Mouse (Mus musculus) kidney, adult 2 months (tissue): ENCODE measurements around the gene Gm5269. TPM values are rescaled to one million over a fixed set of nuclear protein-coding genes. Genes with fewer than 3 reads are reported as not detected.
A peak's percentile ranks its signal among the peaks of the same experiment; 100 is the strongest.

Experiments
- DNase-seq: peaks from one replicate; pipeline ENCODE4 v3.0.0; 2021
- H3K27ac ChIP-seq: fragments of 200-500 bp; 2 replicates; pipeline ENCODE4 v1.5.1; 2012; ENCODE audit warnings: low read depth, low read length, control low read depth, inconsistent platforms; ENCODE audit not compliant: insufficient read depth
- H3K27me3 ChIP-seq: fragments of 200-500 bp; replicated peaks from 2 replicates; pipeline ENCODE4 v1.6.1; 2012; ENCODE audit warnings: mild to moderate bottlenecking, moderate library complexity, low read length, inconsistent platforms; ENCODE audit not compliant: control insufficient read depth, insufficient read depth
- H3K36me3 ChIP-seq: fragments of 200-500 bp; 2 replicates; pipeline ENCODE4 v1.6.1; 2012; ENCODE audit warnings: mild to moderate bottlenecking, moderate library complexity, low read length, inconsistent platforms; ENCODE audit not compliant: control insufficient read depth, insufficient read depth
- H3K4me1 ChIP-seq: fragments of 200-500 bp; 2 replicates; pipeline ENCODE4 v1.6.1; 2011; ENCODE audit warnings: low read length; ENCODE audit not compliant: control insufficient read depth, insufficient read depth
- H3K4me3 ChIP-seq: fragments of 200-500 bp; 2 replicates; pipeline ENCODE4 v1.5.1; 2011; ENCODE audit warnings: mild to moderate bottlenecking, low read depth, low read length, control low read depth; ENCODE audit not compliant: insufficient read depth
- CTCF ChIP-seq: fragments of 200-500 bp; conservative IDR thresholded peaks from 2 replicates; pipeline ENCODE4 v1.5.1; 2011; ENCODE audit warnings: low read depth, mild to moderate bottlenecking, control low read depth, low read length, moderate library complexity, mixed read lengths; ENCODE audit not compliant: insufficient read depth, insufficient read length
- POLR2A ChIP-seq: fragments of 200-500 bp; IDR thresholded peaks from one replicate; pipeline ENCODE4 v1.6.1; 2011; ENCODE audit warnings: low read depth, low read length, control low read depth
- WGBS: fragments of 180-500 bp; shearing (Covaris S2); methylation state at CpG from one replicate; pipeline ENCODE4 v1.1.7; 2018; 5-methylcytosine and 5-hydroxymethylcytosine counted together
- polyA plus RNA-seq: library from polyadenylated mRNA; depleted of rRNA; stranded (reverse); fragments of >200 nt; gene quantifications from 2 replicates; pipeline ENCODE4 v1.2.3, GENCODE M21; 2012

The Gm5269 gene
- polyA plus RNA-seq, 1 experiment: not detected

DNA sequence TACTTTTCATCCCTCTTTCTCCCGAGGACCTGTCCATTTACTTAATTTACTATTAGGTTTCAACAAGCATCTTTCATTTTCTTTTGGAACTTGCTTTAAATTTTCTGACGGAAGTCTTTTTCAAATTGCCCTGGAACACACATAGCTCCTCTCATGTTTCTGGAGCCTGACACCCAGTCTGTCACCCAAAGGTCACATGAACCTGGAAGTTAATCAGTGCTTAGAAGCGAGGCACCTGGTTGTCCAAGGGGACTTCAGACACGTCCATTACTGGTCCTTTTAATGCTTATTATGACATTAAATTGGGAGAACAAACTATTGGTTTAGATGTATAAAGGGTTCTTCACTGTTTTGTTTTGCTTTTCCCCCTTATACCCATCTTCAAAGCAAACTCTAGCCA lies 33.2 kb upstream of the Gm5269 start:
- H3K27ac ChIP-seq: no peak overlapping the region
- H3K4me3 ChIP-seq: peak overlapping the region; percentile 24; the same call in 1 of the 2 replicates
- no peaks in the 10 kb centered on the region for H3K27me3 ChIP-seq
- peak; percentile 79 for DNase-seq
- TF ChIP-seq POLR2A (no peak), CTCF (no peak)
- 31% methylated on average over 4 of the region's 4 CpGs for WGBS
- H3K36me3 ChIP-seq: no peaks in the 10 kb centered on the region; the same call in 1 of the 2 replicates
- H3K4me1 ChIP-seq: no peaks in the 10 kb centered on the region; the same call in 1 of the 2 replicates

DNA sequence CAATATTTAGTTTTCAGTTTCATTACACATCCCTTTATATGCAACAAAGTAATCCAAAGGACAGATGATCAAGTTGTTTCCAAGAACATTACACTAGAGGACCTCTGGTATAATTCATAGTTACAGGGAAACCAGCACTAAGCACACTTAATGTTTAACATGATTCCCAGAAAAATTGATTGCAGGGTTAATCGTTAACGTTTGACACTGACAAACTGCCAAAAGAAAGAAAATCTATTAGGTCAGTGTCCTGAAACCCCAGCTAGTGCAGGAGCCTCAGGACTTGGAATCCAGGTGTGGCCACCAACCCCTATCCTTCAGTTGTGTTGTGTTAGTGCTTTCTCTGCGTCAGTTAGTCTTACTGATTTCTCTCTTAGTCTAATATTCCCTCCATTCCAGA lies 30.6 kb upstream of the Gm5269 start:
- Histone ChIP-seq H3K27ac (peak overlapping the region; percentile 4; the same call in 1 of the 2 replicates), H3K4me3 (no peak overlapping the region), H3K4me1 (peaks cover 5% of the 10 kb centered on the region), H3K36me3 (peaks cover 5% of the 10 kb centered on the region), H3K27me3 (no peaks in the 10 kb centered on the region)
- no peak for TF ChIP-seq CTCF
- no peak for TF ChIP-seq POLR2A
- 41% methylated on average over 3 of the region's 3 CpGs for WGBS
- peak; percentile 93 for DNase-seq

DNA sequence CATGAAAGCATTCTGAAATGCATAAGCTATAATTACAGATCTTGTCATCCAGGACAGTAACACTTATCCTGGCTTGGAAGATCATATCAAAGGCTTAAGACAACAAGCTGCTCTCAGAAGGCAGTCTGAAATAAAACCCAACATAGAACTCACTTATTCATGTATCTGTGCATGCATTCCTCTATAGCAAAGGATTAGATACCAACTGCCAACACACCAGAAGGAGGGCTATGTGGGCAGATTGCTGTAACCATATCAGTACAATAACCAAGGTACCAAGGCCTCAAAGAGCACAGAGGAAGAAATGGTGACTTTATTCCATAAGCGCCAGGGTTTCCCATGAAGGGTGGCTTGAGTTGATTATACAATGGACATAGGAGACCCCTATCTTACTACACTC lies 29.7 kb upstream of the Gm5269 start:
- Histone ChIP-seq H3K27me3 (no peaks in the 10 kb centered on the region), H3K36me3 (peaks cover 5% of the 10 kb centered on the region), H3K4me3 (no peak overlapping the region), H3K4me1 (peaks cover 5% of the 10 kb centered on the region), H3K27ac (no peak overlapping the region)
- 100% methylated on average over 1 of the region's 1 CpGs for WGBS
- TF ChIP-seq POLR2A (no peak), CTCF (no peak)
- no peak for DNase-seq

DNA sequence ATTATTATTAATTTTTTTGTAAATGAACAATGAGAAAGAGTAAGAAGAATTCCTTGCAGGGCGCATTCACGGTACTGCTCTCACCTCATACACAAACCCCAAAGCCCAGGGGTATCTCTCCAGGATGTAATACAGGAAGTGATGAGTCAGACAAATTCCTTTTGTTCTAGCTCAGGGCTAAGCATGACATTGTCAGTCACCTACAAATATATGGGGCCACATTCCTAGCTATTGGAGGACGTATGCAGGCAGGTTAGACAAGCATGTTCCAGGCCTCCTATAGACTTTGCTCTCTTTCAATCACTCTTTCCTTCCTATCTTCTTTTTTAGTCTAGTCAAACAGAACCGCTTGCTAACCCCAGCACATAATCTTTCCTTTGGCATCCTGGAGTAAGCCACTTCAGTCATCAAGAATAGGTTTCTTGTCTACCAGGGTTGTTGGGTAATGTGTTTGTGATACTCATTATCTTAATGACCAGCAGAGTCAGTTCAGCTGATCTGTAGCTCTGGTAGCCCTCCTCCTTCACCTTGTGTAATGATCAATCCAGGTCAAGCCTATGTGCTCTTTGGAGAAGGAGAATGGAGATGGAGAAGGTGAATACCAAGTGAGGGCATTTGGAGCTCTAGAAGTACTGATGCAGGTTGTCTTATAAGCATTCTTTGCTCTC lies 27.2 kb upstream of the Gm5269 start:
- 68% methylated on average over 4 of the region's 4 CpGs for WGBS
- Histone ChIP-seq H3K27ac (no peak overlapping the region), H3K4me1 (peaks cover 5% of the 10 kb centered on the region), H3K36me3 (peaks cover 5% of the 10 kb centered on the region), H3K4me3 (no peak overlapping the region), H3K27me3 (no peaks in the 10 kb centered on the region)
- TF ChIP-seq POLR2A (no peak), CTCF (no peak)
- peak; percentile 20 for DNase-seq

DNA sequence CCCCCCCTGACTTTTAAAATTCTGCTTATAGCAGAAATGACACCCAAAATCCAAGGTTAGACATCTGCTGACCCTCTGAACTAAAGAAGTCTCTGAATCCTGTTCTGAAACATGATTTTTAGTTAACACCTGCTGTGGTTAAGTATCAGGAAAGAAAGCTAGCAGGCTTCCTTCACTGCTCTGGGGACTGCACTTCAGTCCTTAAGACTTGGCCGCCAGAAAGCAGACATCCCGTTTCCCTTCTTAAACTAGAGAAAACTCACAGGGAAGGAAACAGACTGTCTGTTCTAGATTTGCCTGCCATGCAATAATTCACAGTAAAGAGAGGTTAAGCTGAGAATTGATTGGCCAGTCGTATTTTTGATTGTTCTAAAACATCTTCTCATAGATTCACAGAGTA lies 26.1 kb upstream of the Gm5269 start:
- Histone ChIP-seq H3K27ac (no peak overlapping the region), H3K4me3 (no peak overlapping the region), H3K27me3 (no peaks in the 10 kb centered on the region), H3K36me3 (peaks cover 8% of the 10 kb centered on the region), H3K4me1 (peaks cover 5% of the 10 kb centered on the region)
- no peak for TF ChIP-seq POLR2A
- TF ChIP-seq CTCF: no peak
- DNase-seq: no peak
- 66% methylated on average over 3 of the region's 3 CpGs for WGBS

DNA sequence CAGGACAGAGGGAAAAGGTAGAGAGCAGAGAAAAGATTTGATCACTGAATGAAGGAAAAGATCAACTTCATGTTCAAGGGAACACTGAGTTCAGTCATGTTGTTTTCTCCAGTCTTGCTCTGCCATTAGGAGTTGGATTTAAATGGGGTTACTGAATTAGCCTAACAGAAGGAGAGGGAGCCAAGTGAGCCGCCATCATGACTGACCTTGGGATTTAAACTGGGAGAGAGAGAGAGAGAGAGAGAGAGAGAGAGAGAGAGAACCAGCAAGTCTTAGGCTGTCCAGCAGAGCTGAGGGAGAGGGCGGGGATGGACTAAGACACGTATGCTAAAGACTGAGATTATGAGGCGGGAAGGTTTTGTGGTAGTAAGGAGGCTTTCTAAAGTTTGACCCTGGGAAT lies 24.2 kb upstream of the Gm5269 start:
- TF ChIP-seq CTCF: no peak
- TF ChIP-seq POLR2A: no peak
- Histone ChIP-seq H3K4me1 (peaks cover 5% of the 10 kb centered on the region), H3K27me3 (no peaks in the 10 kb centered on the region), H3K27ac (no peak overlapping the region), H3K36me3 (peaks cover 11% of the 10 kb centered on the region), H3K4me3 (no peak overlapping the region)
- no peak for DNase-seq
- 96% methylated on average over 4 of the region's 4 CpGs for WGBS

DNA sequence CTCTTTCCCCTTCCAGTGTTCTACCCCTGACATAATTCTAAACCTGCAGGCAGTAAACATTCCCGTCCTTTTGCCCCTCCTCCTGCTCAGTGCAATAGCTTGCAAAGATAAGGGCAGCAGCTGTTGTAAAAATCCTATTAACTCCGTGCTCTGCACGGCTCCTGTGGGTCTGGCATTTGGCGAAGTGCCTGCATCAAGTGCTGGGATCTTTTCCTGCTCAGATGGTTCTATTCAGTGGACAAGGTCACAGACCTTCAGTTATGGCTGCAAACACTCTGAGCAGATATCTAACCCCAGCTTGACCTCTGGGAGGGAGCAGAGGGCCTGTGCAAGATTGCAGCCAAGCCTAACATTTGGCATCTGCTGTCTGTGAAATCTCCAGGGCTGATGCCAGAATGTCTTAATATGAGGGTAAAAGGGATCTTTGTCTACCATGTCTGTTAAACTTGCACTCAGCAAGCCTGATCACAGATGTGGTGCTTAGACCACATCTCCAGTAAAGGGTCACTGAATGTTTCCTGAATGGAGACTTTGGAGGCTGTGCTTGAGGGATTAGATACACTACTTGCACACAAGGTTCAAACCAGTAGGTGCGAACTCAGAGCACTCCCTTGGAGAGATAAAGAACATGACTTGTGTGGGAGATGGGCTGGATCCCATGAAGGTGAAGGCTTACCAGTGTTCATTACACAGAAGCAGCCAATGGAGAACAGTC lies 15.2 kb upstream of the Gm5269 start:
- peak overlapping the region; percentile 45; the same call in 1 of the 2 replicates for H3K27ac ChIP-seq
- DNase-seq: peak; percentile 87
- H3K36me3 ChIP-seq: no peaks in the 10 kb centered on the region
- 23% methylated on average over 5 of the region's 5 CpGs for WGBS
- H3K4me3 ChIP-seq: no peak overlapping the region
- no peaks in the 10 kb centered on the region for H3K27me3 ChIP-seq
- no peak for TF ChIP-seq CTCF
- no peak for TF ChIP-seq POLR2A
- H3K4me1 ChIP-seq: no peaks in the 10 kb centered on the region; the same call in 1 of the 2 replicates
